Mouse (Mus musculus): ENCODE measurements around the gene Slc17a2. TPM values are rescaled to one million over a fixed set of nuclear protein-coding genes. Genes with fewer than 3 reads are reported as not detected.
"Not testable (repeated sequence)": the region's sequence is repeated elsewhere in the genome, so short reads cannot be mapped to it uniquely, and the experiment has no call there.

The Slc17a2 gene
- polyA plus RNA-seq (2015; fragmentation: Nextera tagmentation; extraction: Ambion mirVana), result not detected in 2 replicates

- no peak within 1 kb of the TSS for H3K9ac ChIP-seq
- no peaks in the 10 kb centered on the region for H3K36me3 ChIP-seq
- no peaks in the 10 kb centered on the region for H3K27me3 ChIP-seq
- H3K4me2 ChIP-seq, result no peak within 1 kb of the TSS
- no peaks in the 10 kb centered on the region for H3K4me1 ChIP-seq (replicated peaks)
- H3K9me3 ChIP-seq, result no peaks in the 10 kb centered on the region
- no peak for ATAC-seq (ENCODE audit: low read depth)
- no peak within 1 kb of the TSS for H3K4me3 ChIP-seq
- H3K27ac ChIP-seq (replicated peaks), result no peak within 1 kb of the TSS
- 89% methylated on average over 15 of the region's 15 CpGs for WGBS
Observed at GRCm38 (mm10) chr13:23806422-23807052, at the start of gene Slc17a2. Slc17a2 (plus strand) TSS chr13:23806993.

GRCm38 (mm10) chr13:23757211-23757773, 49.5 kb upstream of the Slc17a2 start:
- Histone ChIP-seq H3K27ac (replicated peaks) (peak overlapping the region; percentile 88), H3K4me3 (peak overlapping the region; percentile 37), H3K27me3 (no peaks in the 10 kb centered on the region), H3K9me3 (no peaks in the 10 kb centered on the region), H3K4me2 (peak overlapping the region; percentile 65), H3K9ac (peak overlapping the region; percentile 61), H3K4me1 (replicated peaks) (peaks cover 25% of the 10 kb centered on the region), H3K36me3 (no peaks in the 10 kb centered on the region)
- ATAC-seq (ENCODE audit: low read depth), result peak; percentile 16; the same call in 1 of the 2 replicates
- WGBS, result 1% methylated on average over 23 of the region's 23 CpGs

GRCm38 (mm10) chr13:23757921-23758320, 48.9 kb upstream of the Slc17a2 start:
- Histone ChIP-seq H3K4me1 (replicated peaks) (peaks cover 23% of the 10 kb centered on the region), H3K27ac (replicated peaks) (no peak overlapping the region), H3K27me3 (no peaks in the 10 kb centered on the region), H3K36me3 (no peaks in the 10 kb centered on the region), H3K9me3 (no peaks in the 10 kb centered on the region), H3K4me3 (no peak overlapping the region), H3K9ac (no peak overlapping the region), H3K4me2 (peak overlapping the region; percentile 65)
- 41% methylated on average over 3 of the region's 3 CpGs for WGBS
- no peak for ATAC-seq (ENCODE audit: low read depth)

GRCm38 (mm10) chr13:23759251-23759771, 47.5 kb upstream of the Slc17a2 start:
- Histone ChIP-seq H3K4me3 (no peak overlapping the region), H3K27me3 (no peaks in the 10 kb centered on the region), H3K4me1 (replicated peaks) (peaks cover 31% of the 10 kb centered on the region), H3K27ac (replicated peaks) (no peak overlapping the region), H3K9ac (no peak overlapping the region), H3K9me3 (no peaks in the 10 kb centered on the region), H3K4me2 (no peak overlapping the region), H3K36me3 (no peaks in the 10 kb centered on the region)
- ATAC-seq (ENCODE audit: low read depth), result no peak
- WGBS, result 24% methylated on average over 3 of the region's 3 CpGs

GRCm38 (mm10) chr13:23759916-23760239, 46.9 kb upstream of the Slc17a2 start:
- WGBS, result 77% methylated on average over 1 of the region's 1 CpGs
- no peaks in the 10 kb centered on the region for H3K27me3 ChIP-seq
- H3K36me3 ChIP-seq, result no peaks in the 10 kb centered on the region
- H3K4me2 ChIP-seq, result peak overlapping the region; percentile 79
- H3K9ac ChIP-seq, result peak overlapping the region; percentile 60; the same call in 1 of the 2 replicates
- ATAC-seq (ENCODE audit: low read depth), result no peak
- H3K27ac ChIP-seq (replicated peaks), result peak overlapping the region; percentile 90; the same call in 1 of the 2 replicates
- no peaks in the 10 kb centered on the region for H3K9me3 ChIP-seq
- peaks cover 34% of the 10 kb centered on the region for H3K4me1 ChIP-seq (replicated peaks)
- H3K4me3 ChIP-seq, result no peak overlapping the region

GRCm38 (mm10) chr13:23760240-23760971, 46.4 kb upstream of the Slc17a2 start:
- H3K27ac ChIP-seq (replicated peaks), result peak overlapping the region; percentile 90
- H3K4me1 ChIP-seq (replicated peaks), result peaks cover 34% of the 10 kb centered on the region
- H3K9ac ChIP-seq, result peak overlapping the region; percentile 60
- H3K4me2 ChIP-seq, result peak overlapping the region; percentile 79
- ATAC-seq (ENCODE audit: low read depth), result peak; percentile 21
- no peaks in the 10 kb centered on the region for H3K9me3 ChIP-seq
- H3K4me3 ChIP-seq, result peak overlapping the region; percentile 59
- 1% methylated on average over 23 of the region's 27 CpGs for WGBS
- no peaks in the 10 kb centered on the region for H3K27me3 ChIP-seq
- H3K36me3 ChIP-seq, result no peaks in the 10 kb centered on the region

GRCm38 (mm10) chr13:23760972-23761864, 45.6 kb upstream of the Slc17a2 start, which contains the start of gene Hist1h4a:
Hist1h4a (minus strand) TSS chr13:23761230.
- Histone ChIP-seq H3K36me3 (no peaks in the 10 kb centered on the region), H3K27ac (replicated peaks) (peak within 1 kb of the TSS; percentile 90), H3K4me1 (replicated peaks) (peaks cover 34% of the 10 kb centered on the region), H3K4me2 (peak within 1 kb of the TSS; percentile 79), H3K9ac (peak within 1 kb of the TSS; percentile 62), H3K9me3 (no peaks in the 10 kb centered on the region), H3K27me3 (no peaks in the 10 kb centered on the region), H3K4me3 (peak within 1 kb of the TSS; percentile 59)
- under 1% methylated on average over 62 of the region's 72 CpGs for WGBS
- ATAC-seq (ENCODE audit: low read depth), result peak; percentile 75

- not testable (repeated sequence) for H3K36me3 ChIP-seq, H3K27me3 ChIP-seq, H3K9me3 ChIP-seq
- peak within 1 kb of the TSS; percentile 62 for H3K9ac ChIP-seq
- peak within 1 kb of the TSS; percentile 79 for H3K4me2 ChIP-seq
- WGBS, result under 1% methylated on average over 28 of the region's 52 CpGs
- ATAC-seq (ENCODE audit: low read depth), result peak; percentile 63
- H3K4me3 ChIP-seq, result peak within 1 kb of the TSS; percentile 59
- H3K4me1 ChIP-seq (replicated peaks), result peaks cover 34% of the 10 kb centered on the region
- H3K27ac ChIP-seq (replicated peaks), result peak within 1 kb of the TSS; percentile 90
Observed at GRCm38 (mm10) chr13:23761871-23762821, 44.6 kb upstream of the Slc17a2 start, which contains the start of gene Hist1h3a. Hist1h3a (minus strand) TSS chr13:23762386.

GRCm38 (mm10) chr13:23763242-23763585, 43.6 kb upstream of the Slc17a2 start:
- peak overlapping the region; percentile 47 for H3K9ac ChIP-seq
- H3K36me3 ChIP-seq, result no peaks in the 10 kb centered on the region
- H3K4me1 ChIP-seq (replicated peaks), result peaks cover 29% of the 10 kb centered on the region
- no peak for ATAC-seq (ENCODE audit: low read depth)
- under 1% methylated on average over 10 of the region's 10 CpGs for WGBS
- no peaks in the 10 kb centered on the region for H3K27me3 ChIP-seq
- H3K4me2 ChIP-seq, result peak overlapping the region; percentile 79
- H3K27ac ChIP-seq (replicated peaks), result peak overlapping the region; percentile 90
- H3K9me3 ChIP-seq, result no peaks in the 10 kb centered on the region
- peak overlapping the region; percentile 59 for H3K4me3 ChIP-seq

GRCm38 (mm10) chr13:23763586-23764323, 43.0 kb upstream of the Slc17a2 start, which contains the start of gene Hist1h1a:
Hist1h1a (plus strand) TSS chr13:23763666.
- WGBS, result 3% methylated on average over 34 of the region's 34 CpGs
- peak; percentile 74 for ATAC-seq (ENCODE audit: low read depth)

More at GRCm38 (mm10) chr13:23763586-23764323, 43.0 kb upstream of the Slc17a2 start, which contains the start of gene Hist1h1a:
- no peaks in the 10 kb centered on the region for H3K27me3 ChIP-seq
- peak within 1 kb of the TSS; percentile 90 for H3K27ac ChIP-seq (replicated peaks)
- peaks cover 29% of the 10 kb centered on the region for H3K4me1 ChIP-seq (replicated peaks)
- H3K9ac ChIP-seq, result peak within 1 kb of the TSS; percentile 80
- H3K4me3 ChIP-seq, result peak within 1 kb of the TSS; percentile 59
- H3K36me3 ChIP-seq, result no peaks in the 10 kb centered on the region
- H3K9me3 ChIP-seq, result no peaks in the 10 kb centered on the region
- peak within 1 kb of the TSS; percentile 79 for H3K4me2 ChIP-seq
